Mouse (Mus musculus) frontal cortex, postnatal 25 days (tissue): ENCODE measurements around the gene Cybrd1.
A peak's percentile ranks its signal among the peaks of the same experiment; 100 is the strongest.

ENCODE experiments used
- DNase-seq, 2 experiments: peaks; one replicate each; pipeline ENCODE4 v3.0.0; 2022; ENCODE audit warnings: low spot score in 2 of 2

Cybrd1 gene

DNA sequence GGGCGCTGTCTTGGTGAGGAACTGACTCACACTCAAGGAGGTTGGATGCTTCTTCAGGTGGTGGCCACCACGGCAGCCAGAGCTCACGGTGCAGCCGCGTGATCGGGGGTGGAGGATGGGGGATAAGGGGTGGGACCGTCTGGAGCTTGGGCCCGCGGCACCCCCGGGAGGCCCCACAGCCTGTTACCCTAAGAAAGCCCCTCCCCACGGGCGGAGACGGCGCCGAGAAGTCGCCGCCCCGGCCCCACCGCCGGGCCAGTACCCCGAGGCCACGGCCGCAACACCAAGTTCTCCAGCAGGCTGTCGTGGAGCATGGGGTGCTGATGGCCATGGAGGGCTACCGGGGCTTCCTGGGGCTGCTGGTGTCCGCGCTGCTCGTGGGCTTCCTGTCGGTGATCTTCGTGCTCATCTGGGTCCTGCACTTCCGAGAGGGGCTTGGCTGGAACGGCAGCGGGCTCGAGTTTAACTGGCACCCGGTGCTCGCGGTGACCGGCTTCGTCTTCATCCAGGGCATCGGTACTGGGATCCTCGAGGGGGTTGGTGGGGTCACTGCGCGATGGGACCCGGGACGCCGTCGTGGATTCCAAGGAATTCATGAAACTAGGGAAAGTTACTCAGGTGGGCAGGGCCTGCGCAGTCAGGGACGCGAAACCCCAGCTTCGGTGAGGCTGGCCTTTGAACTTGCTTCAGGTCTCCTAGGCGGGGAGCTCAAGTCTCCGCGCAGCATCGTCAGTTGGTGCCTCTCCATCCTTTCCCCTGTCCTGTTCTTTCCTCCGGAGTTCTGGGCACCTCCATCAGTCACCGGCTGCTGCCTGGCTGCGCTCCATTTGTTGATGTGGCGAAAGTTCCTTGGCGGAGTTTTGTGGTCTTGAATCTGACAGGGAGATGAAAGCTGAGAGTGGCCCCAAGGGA lies at the start of gene Cybrd1:
Gene Cybrd1, plus strand, starts transcription at position 127 of the 912 bp plus-strand sequence.
- DNase-seq = no peak

DNA sequence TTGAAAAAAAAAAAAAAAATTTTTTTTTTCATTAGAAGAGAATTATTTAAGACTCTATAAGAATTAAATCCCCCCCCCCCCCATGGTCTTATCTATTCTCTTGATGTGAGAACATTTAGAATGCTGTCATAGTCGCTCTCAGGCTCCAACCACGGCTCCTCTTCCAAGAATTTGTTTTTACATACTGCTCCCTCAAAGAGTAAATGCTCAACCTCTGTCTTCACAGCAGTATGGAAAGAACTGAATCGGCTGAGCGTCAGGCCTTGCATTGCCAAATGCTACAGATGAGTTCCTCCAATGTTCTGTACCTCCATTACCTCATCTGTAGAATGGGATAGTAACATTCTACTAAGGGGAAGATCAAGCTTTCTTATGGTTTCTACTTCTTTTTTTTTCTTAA lies 46.1 kb upstream of the Cybrd1 start:
- no peak for DNase-seq

- DNase-seq = no peak
These were observed 44.4 kb upstream of the Cybrd1 start for GRCm38 (mm10) chr2:71073330-71073729.

GRCm38 (mm10) chr2:71073828-71074227 lies 43.9 kb upstream of the Cybrd1 start:
- DNase-seq = no peak

- no peak for DNase-seq
These were observed 35.3 kb upstream of the Cybrd1 start for GRCm38 (mm10) chr2:71082416-71082815.

DNA sequence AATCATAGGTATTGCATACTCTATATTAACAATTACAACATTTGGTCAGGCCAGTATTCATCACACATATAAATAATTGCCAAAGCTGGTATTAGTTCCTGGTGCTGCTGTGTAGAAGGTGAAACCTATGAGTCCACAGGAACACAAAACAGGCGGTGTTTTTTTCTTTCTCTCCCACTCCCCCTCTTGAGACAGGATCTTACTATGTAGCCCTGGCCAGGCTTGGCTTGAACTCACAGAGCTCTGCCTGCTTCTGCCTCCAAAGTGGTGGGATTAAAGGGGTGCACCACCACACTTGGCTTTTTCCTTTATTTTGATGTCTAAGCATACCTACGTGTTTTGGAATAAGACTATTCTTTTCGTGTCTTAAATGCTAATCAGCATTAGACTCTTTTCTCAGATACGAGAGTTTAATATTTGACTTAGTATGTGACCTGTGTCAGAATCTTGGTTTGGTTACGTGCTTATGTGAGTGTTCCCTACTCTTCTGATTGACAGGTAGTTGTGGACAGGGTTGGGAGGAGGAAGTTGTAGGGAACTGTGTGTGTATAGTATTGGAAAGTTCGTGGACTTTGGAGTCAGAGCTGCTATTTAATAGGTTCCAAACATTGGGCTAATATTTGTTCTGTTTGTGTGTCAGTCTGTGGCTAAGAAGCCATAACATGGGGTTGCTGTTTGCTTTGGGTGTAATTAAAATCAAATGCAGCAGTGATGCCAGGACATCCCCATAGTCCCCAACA lies 34.1 kb upstream of the Cybrd1 start:
- DNase-seq = no peak

GRCm38 (mm10) chr2:71089766-71090165 lies 28.0 kb upstream of the Cybrd1 start:
- no peak for DNase-seq

DNA sequence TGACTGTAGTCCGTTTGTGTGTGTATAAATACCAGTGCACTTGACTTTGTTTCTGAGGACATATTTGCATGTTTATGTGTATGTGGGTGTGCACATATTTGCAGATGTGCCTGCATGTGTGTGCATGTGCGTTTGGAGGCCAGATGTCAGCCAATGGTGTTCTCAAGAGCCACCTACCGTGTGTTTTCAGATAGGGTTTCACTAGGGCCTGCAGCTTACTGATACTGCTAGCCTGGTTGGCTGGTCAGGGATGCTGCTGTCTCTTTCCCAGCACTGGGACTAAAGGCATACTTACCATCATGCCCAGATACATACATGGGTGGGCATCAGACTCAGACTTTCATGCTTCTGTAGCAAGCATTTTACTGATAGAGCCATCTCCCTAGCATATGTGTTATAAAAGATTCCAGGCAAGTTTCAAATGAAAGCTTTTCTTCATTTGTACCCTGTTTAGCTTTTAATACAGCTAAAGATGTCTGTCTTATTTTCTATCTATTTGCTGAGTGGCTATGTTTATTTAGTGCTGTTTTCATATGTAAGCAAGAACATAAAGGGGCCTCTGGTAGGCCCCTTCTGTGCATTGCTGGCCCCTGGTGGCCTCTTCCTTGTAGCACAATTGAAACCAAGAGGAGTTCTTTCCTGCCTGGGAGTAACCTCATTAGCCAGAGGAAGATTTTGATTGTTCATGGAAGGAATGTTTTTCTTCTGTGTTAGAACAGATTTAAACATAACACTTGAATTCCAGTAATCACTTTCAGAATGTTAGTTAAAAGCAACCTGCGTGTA lies 26.9 kb upstream of the Cybrd1 start:
- DNase-seq = no peak

DNA sequence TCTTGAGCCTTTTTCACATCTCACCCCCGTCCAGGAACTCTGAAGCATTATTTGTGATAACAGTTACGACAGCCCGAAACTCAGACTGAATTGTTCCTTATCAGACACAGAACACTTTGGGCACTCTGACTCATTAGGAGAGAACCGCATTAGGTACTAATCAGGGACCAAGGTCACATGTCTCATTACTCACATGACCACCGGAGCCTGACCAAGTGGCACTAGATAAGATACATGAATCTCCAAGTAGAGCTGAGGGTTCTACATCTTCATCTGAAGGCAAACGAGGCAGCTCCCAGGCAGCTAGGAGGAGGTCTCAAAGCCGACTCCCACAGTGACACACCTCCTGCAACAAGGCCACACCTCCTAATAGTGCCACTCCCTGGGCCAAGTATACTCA lies 21.6 kb upstream of the Cybrd1 start:
- DNase-seq = no peak

GRCm38 (mm10) chr2:71102621-71103291 lies 15.0 kb upstream of the Cybrd1 start:
- DNase-seq = no peak

- DNase-seq = no peak
These were observed 14.4 kb upstream of the Cybrd1 start for GRCm38 (mm10) chr2:71103292-71103680.

- DNase-seq = no peak
These were observed 13.0 kb upstream of the Cybrd1 start for GRCm38 (mm10) chr2:71104696-71105095.

GRCm38 (mm10) chr2:71105469-71106215 lies 12.1 kb upstream of the Cybrd1 start:
- no peak for DNase-seq

DNA sequence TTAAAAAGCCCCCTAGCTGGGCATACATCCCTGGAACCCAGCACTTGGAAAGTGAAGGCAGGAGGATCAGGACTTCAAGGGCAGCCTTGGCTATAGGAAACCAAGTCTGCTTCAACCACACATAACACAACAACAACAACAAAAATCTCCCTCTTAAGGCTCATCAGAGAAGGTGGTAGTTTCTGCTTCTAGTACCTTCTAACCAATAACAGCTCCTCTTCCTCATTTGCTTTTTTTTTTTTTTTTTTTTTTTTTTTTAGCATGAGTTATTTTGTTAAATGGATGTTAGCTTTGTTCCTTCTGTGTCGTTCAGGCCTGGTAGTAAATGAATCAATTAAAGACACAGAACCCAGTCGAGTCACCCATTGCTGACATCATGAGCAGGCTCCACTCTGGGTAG lies 10.5 kb upstream of the Cybrd1 start:
- no peak for DNase-seq

DNA sequence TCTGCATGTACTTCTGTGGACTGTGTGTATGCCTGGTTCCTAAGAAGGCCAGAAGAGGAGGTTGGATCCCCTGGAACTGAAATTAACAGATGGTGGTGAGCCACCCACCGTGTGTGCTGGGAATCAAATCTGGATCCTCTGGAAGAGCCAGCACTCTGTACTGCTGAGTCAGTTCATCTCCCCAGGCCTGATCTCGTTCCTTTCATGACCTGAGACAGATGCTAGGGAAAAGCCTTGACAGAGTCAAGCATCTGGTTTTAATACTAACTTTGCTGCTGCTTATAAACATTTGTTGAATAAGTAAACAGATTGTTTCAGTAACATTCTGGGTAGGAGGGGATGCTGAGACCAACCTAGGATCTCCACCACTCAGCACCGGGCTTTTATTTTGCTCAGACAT lies 9.2 kb upstream of the Cybrd1 start:
- DNase-seq = no peak

DNA sequence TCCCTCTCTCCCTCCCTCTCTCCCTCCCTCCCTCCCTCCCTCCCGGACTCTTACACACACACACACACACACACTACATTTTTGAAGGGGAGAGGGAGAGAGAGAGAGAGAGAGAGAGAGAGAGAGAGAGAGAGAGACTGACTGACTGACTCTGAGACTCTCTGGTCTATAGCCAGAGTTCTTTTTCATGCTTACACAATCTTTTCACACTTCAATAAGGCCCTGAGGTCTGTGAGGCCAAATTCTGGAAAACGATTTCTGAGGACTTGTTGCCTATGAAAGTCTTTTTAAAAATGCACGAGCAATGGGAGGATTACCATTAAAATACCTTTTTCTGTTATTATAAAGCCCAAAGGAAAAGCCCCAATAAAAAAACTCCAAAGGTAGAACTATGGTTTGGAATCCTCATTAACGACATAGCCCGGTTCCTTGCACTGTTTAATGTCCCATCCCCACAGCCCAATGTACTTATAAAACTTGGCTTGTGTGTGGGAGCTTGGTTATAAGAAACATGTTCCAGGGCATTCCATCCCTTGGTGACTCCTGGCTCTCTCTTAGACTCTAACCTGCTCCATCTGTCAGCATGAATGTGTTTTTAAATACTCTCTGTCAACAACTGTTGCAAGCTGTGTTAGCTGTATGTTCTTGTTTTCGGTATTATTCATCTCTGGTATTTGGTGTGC lies 4.1 kb upstream of the Cybrd1 start:
- DNase-seq = no peak

DNA sequence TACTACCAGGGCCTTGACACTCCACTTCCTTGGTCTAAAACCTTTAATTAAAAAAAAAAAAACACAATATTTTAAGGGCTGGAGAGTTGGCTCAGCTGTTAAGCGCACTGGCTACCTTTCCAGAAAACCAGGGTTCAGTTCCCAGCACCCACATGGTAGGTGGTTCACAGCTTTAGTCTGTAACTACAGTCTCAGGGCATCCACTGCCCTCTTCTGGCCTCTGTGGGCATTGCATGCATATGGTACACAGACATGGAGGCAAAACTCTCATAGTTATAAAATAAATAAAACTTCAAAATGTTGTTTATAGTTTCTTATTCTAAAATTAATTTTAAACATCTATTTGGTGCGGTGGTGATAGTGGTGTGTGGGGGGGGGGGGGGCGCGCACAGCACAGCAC lies 1.6 kb upstream of the Cybrd1 start:
- DNase-seq = no peak

GRCm38 (mm10) chr2:71120844-71121243 lies 3.1 kb downstream of the Cybrd1 start:
- DNase-seq = peak in 1 of 2 experiments; percentile 15

- DNase-seq = no peak
These were observed 3.7 kb downstream of the Cybrd1 start for GRCm38 (mm10) chr2:71121406-71121805.
